Mouse (Mus musculus): ENCODE measurements around the gene Npl.
A peak's percentile ranks its signal among the peaks of the same experiment; 100 is the strongest.

Gene Npl

GRCm38 (mm10) chr1:153549536-153550199, at the start of gene Npl:
Npl (minus strand) TSS chr1:153550045.
- DNase-seq (ENCODE audit: low spot score), result peak; percentile 50

GRCm38 (mm10) chr1:153599302-153600045, 49.6 kb upstream of the Npl start:
- no peak for DNase-seq (ENCODE audit: low spot score)

- peak; percentile 71 for DNase-seq (ENCODE audit: low spot score)
Measured at GRCm38 (mm10) chr1:153598773-153599172, 48.9 kb upstream of the Npl start.

- no peak for DNase-seq (ENCODE audit: low spot score)
Measured at GRCm38 (mm10) chr1:153593678-153594077, 43.8 kb upstream of the Npl start.

- peak; percentile 42 for DNase-seq (ENCODE audit: low spot score)
Measured at GRCm38 (mm10) chr1:153590176-153590734, 40.4 kb upstream of the Npl start.

GRCm38 (mm10) chr1:153587956-153588355, 38.1 kb upstream of the Npl start:
- no peak for DNase-seq (ENCODE audit: low spot score)

GRCm38 (mm10) chr1:153586826-153587225, 37.0 kb upstream of the Npl start:
- no peak for DNase-seq (ENCODE audit: low spot score)

- peak; percentile 53 for DNase-seq (ENCODE audit: low spot score)
Measured at GRCm38 (mm10) chr1:153585752-153586151, 35.9 kb upstream of the Npl start.

GRCm38 (mm10) chr1:153583189-153583588, 33.3 kb upstream of the Npl start:
- no peak for DNase-seq (ENCODE audit: low spot score)

GRCm38 (mm10) chr1:153574730-153575129, 24.9 kb upstream of the Npl start:
- DNase-seq (ENCODE audit: low spot score), result no peak

- no peak for DNase-seq (ENCODE audit: low spot score)
Measured at GRCm38 (mm10) chr1:153572271-153573043, 22.6 kb upstream of the Npl start.

- no peak for DNase-seq (ENCODE audit: low spot score)
Measured at GRCm38 (mm10) chr1:153565701-153566100, 15.9 kb upstream of the Npl start.

GRCm38 (mm10) chr1:153564701-153565100, 14.9 kb upstream of the Npl start:
- no peak for DNase-seq (ENCODE audit: low spot score)

GRCm38 (mm10) chr1:153563675-153564074, 13.8 kb upstream of the Npl start:
- DNase-seq (ENCODE audit: low spot score), result no peak

GRCm38 (mm10) chr1:153560805-153561204, 11.0 kb upstream of the Npl start:
- DNase-seq (ENCODE audit: low spot score), result no peak

- DNase-seq (ENCODE audit: low spot score), result no peak
Measured at GRCm38 (mm10) chr1:153559701-153560100, 9.9 kb upstream of the Npl start.

- DNase-seq (ENCODE audit: low spot score), result peak; percentile 76
Measured at GRCm38 (mm10) chr1:153559126-153559647, 9.3 kb upstream of the Npl start.

GRCm38 (mm10) chr1:153556896-153557295, 7.1 kb upstream of the Npl start:
- peak; percentile 46 for DNase-seq (ENCODE audit: low spot score)

GRCm38 (mm10) chr1:153556202-153556601, 6.4 kb upstream of the Npl start:
- no peak for DNase-seq (ENCODE audit: low spot score)

- peak; percentile 36 for DNase-seq (ENCODE audit: low spot score)
Measured at GRCm38 (mm10) chr1:153550814-153551213, 969 bp upstream of the Npl start.

GRCm38 (mm10) chr1:153547555-153547954, 2.3 kb downstream of the Npl start:
- DNase-seq (ENCODE audit: low spot score), result no peak

GRCm38 (mm10) chr1:153545196-153545595, 4.6 kb downstream of the Npl start:
- no peak for DNase-seq (ENCODE audit: low spot score)
